Mouse (Mus musculus) midbrain, embryonic 16.5 days (tissue): Measurements from ENCODE around the gene Wfdc15b. TPM values are rescaled to one million over a fixed set of nuclear protein-coding genes. Genes with fewer than 3 reads are reported as not detected.

Experiments used
- ATAC-seq: fragments of 200-750 bp; cut with Nextera tagmentation; 2 replicates; pipeline ENCODE4 v1.8.0; 2017; ENCODE audit warnings: moderate TSS enrichment
- H3K27ac ChIP-seq: fragments of 300-500 bp; sonication (generic); 2 replicates; pipeline ENCODE4 v1.5.1; 2014; ENCODE audit warnings: mild to moderate bottlenecking, low read length, mixed read lengths
- H3K27me3 ChIP-seq: fragments of 300-500 bp; sonication (generic); 2 replicates; pipeline ENCODE4 v1.6.1; 2014; ENCODE audit warnings: low read depth, low read length, mixed read lengths; ENCODE audit not compliant: control insufficient read depth, insufficient read depth
- H3K36me3 ChIP-seq: fragments of 300-500 bp; sonication (generic); 2 replicates; pipeline ENCODE4 v1.6.1; 2014; ENCODE audit warnings: mild to moderate bottlenecking, low read length, moderate library complexity, mixed read lengths; ENCODE audit not compliant: control insufficient read depth, insufficient read depth
- H3K4me1 ChIP-seq: fragments of 300-500 bp; sonication (generic); 2 replicates; pipeline ENCODE4 v1.6.1; 2014; ENCODE audit warnings: mild to moderate bottlenecking, low read length, mixed read lengths; ENCODE audit not compliant: control insufficient read depth, insufficient read depth
- H3K4me2 ChIP-seq: fragments of 300-500 bp; sonication (generic); 2 replicates; pipeline ENCODE4 v1.6.1; 2014; ENCODE audit warnings: mild to moderate bottlenecking, low read length, mixed read lengths
- H3K4me3 ChIP-seq: fragments of 300-500 bp; sonication (generic); 2 replicates; pipeline ENCODE4 v1.5.1; 2014; ENCODE audit warnings: low read depth, mild to moderate bottlenecking, low read length, moderate library complexity, mixed read lengths
- H3K9ac ChIP-seq: fragments of 300-500 bp; sonication (generic); 2 replicates; pipeline ENCODE4 v1.6.1; 2014; ENCODE audit warnings: low read depth, low read length, mixed read lengths
- H3K9me3 ChIP-seq: fragments of 300-500 bp; sonication (generic); replicated peaks from 2 replicates; pipeline ENCODE4 v1.6.1; 2014; ENCODE audit warnings: mild to moderate bottlenecking, low read length, mixed read lengths; ENCODE audit not compliant: control insufficient read depth, poor library complexity, severe bottlenecking
- WGBS: fragments of 180-500 bp; shearing (Covaris S2); extraction: QIAGEN DNeasy Blood & Tissue Kit; methylation state at CpG from one replicate; pipeline ENCODE4 v1.1.7; 2014; 5-methylcytosine and 5-hydroxymethylcytosine counted together
- polyA plus RNA-seq: library from polyadenylated mRNA; unstranded; fragments of >200 nt; fragmentation: Nextera tagmentation; extraction: Ambion mirVana; gene quantifications from 2 replicates; pipeline ENCODE4 v1.2.1, GENCODE M21; 2015

The Wfdc15b gene
- polyA plus RNA-seq, 1 experiment from 2014 or later, result not detected

DNA sequence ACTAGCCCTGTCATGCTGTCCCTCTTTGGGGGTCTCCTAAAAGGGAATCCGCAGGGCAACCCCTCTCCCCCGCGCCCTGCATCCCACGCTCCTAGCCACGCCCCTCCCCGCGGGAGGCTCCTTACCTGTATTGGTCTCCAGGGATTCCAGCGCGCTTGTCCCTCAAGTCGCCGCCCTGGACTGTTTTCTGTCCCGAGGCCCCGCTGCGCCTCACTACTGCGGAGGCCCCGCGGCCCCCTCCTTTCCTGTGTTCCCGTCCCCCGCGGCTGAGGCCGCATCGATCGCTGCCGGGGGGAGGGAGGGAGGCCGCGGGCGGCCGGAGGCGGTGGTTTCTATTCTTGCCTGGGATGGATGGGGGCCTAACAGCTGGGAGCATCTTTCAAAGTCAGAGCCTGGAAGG is 50.6 kb downstream of the Wfdc15b start, which contains the start of gene Kcns1:
Kcns1 (minus strand) TSS at position 212 of the 400 bp plus-strand sequence.
- no peaks in the 10 kb centered on the region for H3K36me3 ChIP-seq
- ATAC-seq, result no peak
- no peaks in the 10 kb centered on the region for H3K9me3 ChIP-seq
- H3K4me1 ChIP-seq, result peaks cover 12% of the 10 kb centered on the region
- peaks cover 59% of the 10 kb centered on the region for H3K27me3 ChIP-seq
- under 1% methylated on average over 27 of the region's 29 CpGs for WGBS
- H3K4me2 ChIP-seq, result peak within 1 kb of the TSS; percentile 73
- H3K9ac ChIP-seq, result 0 out of 2 replicates have a peak within 1 kb of the TSS, but pooled peaks have one; percentile 45
- no peak within 1 kb of the TSS for H3K27ac ChIP-seq
- peak within 1 kb of the TSS; percentile 38 for H3K4me3 ChIP-seq

- peak overlapping the region; percentile 38; the same call in 1 of the 2 replicates for H3K4me3 ChIP-seq
- H3K9ac ChIP-seq, result no peak overlapping the region
- WGBS, result 1% methylated on average over 11 of the region's 11 CpGs
- H3K4me1 ChIP-seq, result peaks cover 12% of the 10 kb centered on the region
- H3K27me3 ChIP-seq, result peaks cover 62% of the 10 kb centered on the region
- no peak for ATAC-seq
- H3K4me2 ChIP-seq, result peak overlapping the region; percentile 73
- H3K9me3 ChIP-seq, result no peaks in the 10 kb centered on the region
- H3K36me3 ChIP-seq, result no peaks in the 10 kb centered on the region
- H3K27ac ChIP-seq, result no peak overlapping the region
Observed at GRCm38 (mm10) chr2:164170326-164170725, 51.1 kb downstream of the Wfdc15b start.

DNA sequence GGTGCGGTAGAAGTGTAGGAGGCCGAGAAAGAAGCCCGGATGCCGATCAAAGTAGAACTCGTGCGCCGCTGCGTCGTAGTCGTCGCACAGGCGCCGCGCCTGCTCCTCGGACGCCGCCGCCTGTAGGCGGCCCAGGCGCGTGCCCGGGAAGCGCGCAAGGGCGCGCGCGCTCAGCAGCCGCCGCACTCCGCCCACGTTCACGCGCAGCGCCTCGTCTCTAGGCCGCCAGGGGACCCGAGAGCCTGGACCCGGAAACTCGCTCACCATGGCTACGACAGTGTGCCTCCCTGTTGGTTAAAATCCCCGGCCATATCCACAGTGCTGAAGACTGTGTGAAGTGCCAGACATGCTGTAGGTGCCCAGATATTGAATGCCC is 52.9 kb downstream of the Wfdc15b start:
- peaks cover 62% of the 10 kb centered on the region for H3K27me3 ChIP-seq

DNA sequence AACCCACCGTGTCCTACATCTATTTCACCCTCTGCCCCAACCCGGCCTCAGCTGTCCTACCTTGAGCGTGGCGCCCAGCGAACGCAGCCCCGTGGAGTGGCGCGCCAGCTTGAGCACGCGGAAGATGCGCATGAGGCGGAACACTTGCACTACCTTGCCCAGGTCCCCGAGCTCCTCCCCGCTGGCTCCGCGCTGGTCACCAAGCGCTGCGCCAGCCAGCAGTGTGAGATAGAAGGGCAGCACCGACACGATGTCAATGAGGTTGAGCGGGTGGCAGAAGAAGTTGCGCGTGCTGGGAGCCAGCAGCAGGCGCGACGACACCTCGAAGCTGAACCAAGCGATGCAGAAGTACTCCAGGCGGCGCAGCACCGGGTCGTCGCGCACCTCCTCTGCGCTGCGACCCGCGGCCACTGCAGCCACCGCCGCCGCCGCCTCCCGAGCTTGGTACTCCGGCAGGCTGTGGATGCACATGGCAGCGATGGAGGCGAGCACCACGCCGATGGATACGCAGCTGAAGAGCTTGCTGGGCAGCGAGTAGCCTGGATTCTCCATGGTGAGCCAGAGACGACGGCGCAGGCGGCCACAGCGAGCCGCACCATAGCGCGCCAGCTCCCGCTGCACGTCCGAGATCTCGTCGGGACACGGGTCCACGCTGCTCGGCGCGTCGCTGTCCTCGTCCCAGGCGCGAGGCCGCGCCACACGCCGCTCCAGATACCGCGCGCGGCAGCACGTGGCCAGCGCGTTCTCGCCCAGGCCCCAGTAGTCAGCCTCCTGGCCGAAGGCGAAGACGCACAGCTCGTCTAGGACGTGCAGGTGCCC is 53.5 kb downstream of the Wfdc15b start:
- Histone ChIP-seq H3K4me3 (peak overlapping the region; percentile 44), H3K4me1 (peaks cover 12% of the 10 kb centered on the region), H3K27ac (no peak overlapping the region), H3K4me2 (peak overlapping the region; percentile 65), H3K27me3 (peaks cover 62% of the 10 kb centered on the region), H3K9ac (peak overlapping the region; percentile 57), H3K36me3 (no peaks in the 10 kb centered on the region), H3K9me3 (no peaks in the 10 kb centered on the region)
- ATAC-seq, result peak; percentile 84
- WGBS, result 14% methylated on average over 85 of the region's 90 CpGs

More for the DNA sequence above, 52.9 kb downstream of the Wfdc15b start:
- Histone ChIP-seq H3K4me2 (peak overlapping the region; percentile 65), H3K27ac (no peak overlapping the region), H3K4me1 (peaks cover 12% of the 10 kb centered on the region), H3K4me3 (peak overlapping the region; percentile 44), H3K36me3 (no peaks in the 10 kb centered on the region), H3K9ac (peak overlapping the region; percentile 57), H3K9me3 (no peaks in the 10 kb centered on the region)
- ATAC-seq, result peak; percentile 52; the same call in 1 of the 2 replicates
- WGBS, result 11% methylated on average over 42 of the region's 42 CpGs

- Histone ChIP-seq H3K9ac (no peak overlapping the region), H3K4me3 (no peak overlapping the region), H3K4me1 (peaks cover 4% of the 10 kb centered on the region), H3K9me3 (no peaks in the 10 kb centered on the region), H3K36me3 (no peaks in the 10 kb centered on the region), H3K4me2 (no peak overlapping the region), H3K27ac (no peak overlapping the region), H3K27me3 (peaks cover 43% of the 10 kb centered on the region)
- ATAC-seq, result no peak
- 96% methylated on average over 5 of the region's 5 CpGs for WGBS
Observed at GRCm38 (mm10) chr2:164164941-164165340, 56.5 kb downstream of the Wfdc15b start.

Other genes with a start within 250 kb of the Wfdc15b start
- 533 and 553 TPM in 2 replicates for gene Ywhab, start 226.7 kb downstream of the Wfdc15b start, polyA plus RNA-seq
- 1.8 and 2.5 TPM in 2 replicates for gene Pabpc1l, start 196.2 kb downstream of the Wfdc15b start, polyA plus RNA-seq
- gene Stk4, start 151.3 kb downstream of the Wfdc15b start, polyA plus RNA-seq, result 17.2 and 20.1 TPM in 2 replicates
- gene Tomm34, start 150.5 kb downstream of the Wfdc15b start, polyA plus RNA-seq, result 49.6 and 50.4 TPM in 2 replicates
- gene Kcns1, start 50.5 kb downstream of the Wfdc15b start, polyA plus RNA-seq, result 1.9 and 3.9 TPM in 2 replicates
- not detected in 2 replicates for gene Wfdc5, start 38.9 kb downstream of the Wfdc15b start, polyA plus RNA-seq
- not detected in 2 replicates for gene Wfdc12, start 31.1 kb downstream of the Wfdc15b start, polyA plus RNA-seq
- not detected in 2 replicates for gene Wfdc15a, start 21.5 kb downstream of the Wfdc15b start, polyA plus RNA-seq
- gene Svs2, start 16.8 kb upstream of the Wfdc15b start, polyA plus RNA-seq, result not detected in 2 replicates
- not detected in 2 replicates for gene Svs3b, start 35.0 kb upstream of the Wfdc15b start, polyA plus RNA-seq
- not detected in 2 replicates for gene Svs4, start 56.8 kb upstream of the Wfdc15b start, polyA plus RNA-seq
- not detected in 2 replicates for gene Svs3a, start 67.6 kb upstream of the Wfdc15b start, polyA plus RNA-seq
- gene Svs6, start 95.1 kb upstream of the Wfdc15b start, polyA plus RNA-seq, result not detected in 2 replicates
- not detected in 2 replicates for gene Svs5, start 111.1 kb upstream of the Wfdc15b start, polyA plus RNA-seq
- gene Slpi, start 167.4 kb upstream of the Wfdc15b start, polyA plus RNA-seq, result not detected in 2 replicates
- 0.04 TPM in 1 of 2 replicates, not detected in the other for gene Rbpjl, start 181.5 kb upstream of the Wfdc15b start, polyA plus RNA-seq
- gene Matn4, start 183.5 kb upstream of the Wfdc15b start, polyA plus RNA-seq, result 0.93 and 1.1 TPM in 2 replicates
- gene Sdc4, start 222.2 kb upstream of the Wfdc15b start, polyA plus RNA-seq, result 6.3 and 8.7 TPM in 2 replicates
- gene Sys1, start 235.3 kb upstream of the Wfdc15b start, polyA plus RNA-seq, result 86.7 and 90.0 TPM in 2 replicates
- 7.5 and 8.2 TPM in 2 replicates for gene Gm20458, start 239.3 kb upstream of the Wfdc15b start, polyA plus RNA-seq